Mouse (Mus musculus): ENCODE measurements around the gene Lrrc42.

DNA sequence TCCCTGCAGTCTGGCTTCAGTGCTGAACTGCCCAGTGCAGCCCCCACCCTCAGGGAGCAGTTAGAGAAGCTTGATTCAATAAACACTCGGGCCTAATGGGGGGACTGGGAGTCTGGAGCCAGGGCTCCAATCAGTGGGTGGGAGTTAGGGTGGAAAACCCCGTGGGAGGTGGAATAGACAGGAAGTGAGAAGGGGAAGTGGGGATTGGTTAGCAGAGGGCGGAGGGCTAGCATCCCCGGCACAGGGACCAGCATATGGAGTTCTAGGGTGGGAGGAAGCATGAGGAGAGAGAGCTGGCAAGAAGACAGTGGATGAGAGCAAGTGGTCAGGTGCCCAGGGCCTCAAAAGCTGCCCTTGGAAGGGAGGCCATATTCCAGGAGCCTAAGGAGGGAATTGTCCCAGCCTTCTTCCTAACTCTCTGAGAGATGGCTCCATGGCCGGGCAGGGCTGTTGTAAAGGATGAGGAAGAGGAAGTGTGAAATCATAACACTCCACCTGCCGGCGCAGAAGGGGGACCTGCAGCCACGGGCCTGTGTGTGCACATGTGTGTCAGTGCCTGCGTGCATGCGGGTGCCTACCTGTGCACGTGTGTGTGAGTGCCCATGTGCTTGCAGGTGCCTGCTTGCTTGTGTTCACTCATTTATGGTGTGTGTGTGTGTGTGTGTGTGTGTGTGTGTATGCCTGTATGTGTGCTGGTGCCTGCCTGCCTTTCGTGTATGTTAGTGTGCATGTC, 39.9 kb downstream of the Lrrc42 start:
- TF ChIP-seq POLR2A (IDR thresholded peaks at IDR 0.05; ENCODE audit: insufficient read depth, low read depth, low read length) (no peak), CTCF (IDR thresholded peaks at IDR 0.05; ENCODE audit: insufficient read depth, low read depth, low read length) (no peak)
